Mouse (Mus musculus) stomach, postnatal 0 days (tissue): ENCODE data around the gene Olfr777. TPM values are rescaled to one million over a fixed set of nuclear protein-coding genes. Genes with fewer than 3 reads are reported as not detected.

Experiments used
- ATAC-seq: fragments of 200-750 bp; cut with Nextera tagmentation; 2 replicates; pipeline ENCODE4 v1.8.0; 2017; ENCODE audit not compliant: low FRiP score, low TSS enrichment
- DNase-seq: peaks from one replicate; pipeline ENCODE4 v3.0.0-alpha.2; 2016; ENCODE audit warnings: low spot score
- H3K27ac ChIP-seq: fragments of 300-500 bp; sonication (generic); replicated peaks from 2 replicates; pipeline ENCODE4 v1.5.1; 2014; ENCODE audit warnings: mild to moderate bottlenecking, control low read depth
- H3K27me3 ChIP-seq: fragments of 300-500 bp; sonication (generic); 2 replicates; pipeline ENCODE4 v1.6.1; 2014; ENCODE audit warnings: low read length; ENCODE audit not compliant: control insufficient read depth, insufficient read depth
- H3K36me3 ChIP-seq: fragments of 300-500 bp; sonication (generic); 2 replicates; pipeline ENCODE4 v1.6.1; 2014; ENCODE audit warnings: low read length, mixed read lengths; ENCODE audit not compliant: control insufficient read depth, insufficient read depth
- H3K4me1 ChIP-seq: fragments of 300-500 bp; sonication (generic); replicated peaks from 2 replicates; pipeline ENCODE4 v1.6.1; 2014; ENCODE audit warnings: antibody characterized with exemption; ENCODE audit not compliant: control insufficient read depth, insufficient read depth
- H3K4me2 ChIP-seq: fragments of 300-500 bp; sonication (generic); replicated peaks from 2 replicates; pipeline ENCODE4 v1.6.1; 2014; ENCODE audit warnings: low read depth, mild to moderate bottlenecking, control low read depth, moderate library complexity
- H3K4me3 ChIP-seq: fragments of 300-500 bp; sonication (generic); 2 replicates; pipeline ENCODE4 v1.5.1; 2014; ENCODE audit warnings: low read depth, low read length, control low read depth
- H3K9ac ChIP-seq: fragments of 300-500 bp; sonication (generic); 2 replicates; pipeline ENCODE4 v1.6.1; 2014; ENCODE audit warnings: mild to moderate bottlenecking, low read length, control low read depth, mixed read lengths
- H3K9me3 ChIP-seq: fragments of 300-500 bp; sonication (generic); 2 replicates; pipeline ENCODE4 v1.6.1; 2016; ENCODE audit warnings: low read length; ENCODE audit not compliant: control insufficient read depth
- CTCF ChIP-seq: IDR thresholded peaks from 2 replicates; pipeline ENCODE4 v1.5.1; 2016; ENCODE audit warnings: antibody characterized with exemption, low read depth, mild to moderate bottlenecking, moderate library complexity
- EP300 ChIP-seq: optimal IDR thresholded peaks from 2 replicates; pipeline ENCODE3; 2016; ENCODE audit warnings: antibody characterized with exemption
- WGBS: fragments of 180-500 bp; shearing (Covaris S2); extraction: QIAGEN DNeasy Blood & Tissue Kit; methylation state at CpG from one replicate; pipeline ENCODE4 v1.1.7; 2014; 5-methylcytosine and 5-hydroxymethylcytosine counted together
- polyA plus RNA-seq: library from polyadenylated mRNA; unstranded; fragments of >200 nt; fragmentation: Nextera tagmentation; extraction: Ambion mirVana; gene quantifications from 2 replicates; pipeline ENCODE4 v1.2.1, GENCODE M21; 2015

The Olfr777 gene
- polyA plus RNA-seq, 1 experiment from 2014 or later = not detected

DNA sequence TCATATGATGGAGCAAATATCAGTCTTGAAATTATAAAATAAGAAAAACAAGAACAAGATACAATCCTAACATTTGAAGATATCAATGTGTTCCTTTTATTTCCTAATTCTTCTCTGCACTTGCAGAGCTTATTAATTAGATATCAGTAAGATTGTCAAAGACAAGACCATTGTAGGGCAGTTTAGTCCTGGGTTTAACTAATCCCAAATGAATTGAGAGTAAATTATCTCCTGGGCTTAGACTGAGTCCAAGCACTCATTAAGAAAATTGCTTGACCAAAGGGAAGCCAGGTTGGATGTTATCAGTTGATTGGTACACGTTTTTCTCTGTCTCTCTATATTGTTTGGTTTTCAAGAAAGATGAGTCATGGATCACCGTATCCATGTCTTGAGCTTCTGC lies 35.4 kb downstream of the Olfr777 start, which contains the start of gene Olfr774:
Gene Olfr774 (plus strand): TSS at position 301 of the 400 bp plus-strand sequence.
- Histone ChIP-seq H3K36me3 (no peaks in the 10 kb centered on the region), H3K4me2 (no peak within 1 kb of the TSS), H3K9ac (no peak within 1 kb of the TSS), H3K27me3 (no peaks in the 10 kb centered on the region), H3K9me3 (no peaks in the 10 kb centered on the region), H3K4me3 (no peak within 1 kb of the TSS), H3K4me1 (no peaks in the 10 kb centered on the region), H3K27ac (no peak within 1 kb of the TSS)
- WGBS = 65% methylated on average over 2 of the region's 2 CpGs
- ATAC-seq (no peak), DNase-seq (no peak)
- TF ChIP-seq EP300 (no peak), CTCF (no peak)

DNA sequence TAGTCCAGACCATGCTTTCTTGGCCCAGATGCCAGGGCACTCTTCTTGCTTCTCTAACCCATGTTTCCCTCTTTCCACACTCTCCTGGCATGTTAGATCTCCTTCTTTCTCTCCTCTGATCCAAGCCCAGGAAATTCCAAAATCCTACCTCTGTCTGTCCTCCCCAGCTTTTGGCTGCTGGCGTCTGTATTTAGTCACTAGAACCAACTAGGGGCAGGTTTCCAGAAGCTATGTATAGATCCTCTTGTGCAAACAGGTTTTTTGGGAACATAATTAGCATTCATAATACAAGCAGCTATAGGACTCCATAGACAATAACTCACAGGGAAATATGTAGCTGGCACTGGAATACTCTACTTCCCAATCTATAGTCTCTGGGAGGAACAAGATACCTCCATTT lies 40.5 kb downstream of the Olfr777 start:
- WGBS = 65% methylated on average over 1 of the region's 1 CpGs
- Histone ChIP-seq H3K36me3 (no peaks in the 10 kb centered on the region), H3K4me3 (no peak overlapping the region), H3K9ac (no peak overlapping the region), H3K27ac (no peak overlapping the region), H3K4me1 (no peaks in the 10 kb centered on the region), H3K9me3 (no peaks in the 10 kb centered on the region), H3K4me2 (no peak overlapping the region), H3K27me3 (no peaks in the 10 kb centered on the region)
- DNase-seq (no peak), ATAC-seq (no peak)
- TF ChIP-seq EP300 = no peak
- no peak for TF ChIP-seq CTCF

Other genes starting within 250 kb of the Olfr777 start
- not detected in 2 replicates for gene Olfr764-ps1, start 231.6 kb downstream of the Olfr777 start, polyA plus RNA-seq
- gene Olfr765, start 221.5 kb downstream of the Olfr777 start, polyA plus RNA-seq = not detected in 2 replicates
- not detected in 2 replicates for gene Olfr766-ps1, start 202.5 kb downstream of the Olfr777 start, polyA plus RNA-seq
- not detected in 2 replicates for gene Olfr767, start 188.6 kb downstream of the Olfr777 start, polyA plus RNA-seq
- gene Olfr768, start 172.1 kb downstream of the Olfr777 start, polyA plus RNA-seq = not detected in 2 replicates
- gene Olfr769, start 153.6 kb downstream of the Olfr777 start, polyA plus RNA-seq = not detected in 2 replicates
- gene Olfr770, start 132.5 kb downstream of the Olfr777 start, polyA plus RNA-seq = not detected in 2 replicates
- not detected in 2 replicates for gene Olfr771, start 106.7 kb downstream of the Olfr777 start, polyA plus RNA-seq
- not detected in 2 replicates for gene Olfr772, start 93.6 kb downstream of the Olfr777 start, polyA plus RNA-seq
- not detected in 2 replicates for gene Olfr773, start 84.1 kb downstream of the Olfr777 start, polyA plus RNA-seq
- gene Olfr774, start 35.3 kb downstream of the Olfr777 start, polyA plus RNA-seq = not detected in 2 replicates
- not detected in 2 replicates for gene Olfr775, start 23.1 kb downstream of the Olfr777 start, polyA plus RNA-seq
- gene Olfr776, start 12.4 kb downstream of the Olfr777 start, polyA plus RNA-seq = not detected in 2 replicates
- gene Olfr780, start 46.6 kb upstream of the Olfr777 start, polyA plus RNA-seq = not detected in 2 replicates
- gene Olfr781, start 57.4 kb upstream of the Olfr777 start, polyA plus RNA-seq = not detected in 2 replicates
- gene Olfr782, start 77.4 kb upstream of the Olfr777 start, polyA plus RNA-seq = not detected in 2 replicates
- gene Olfr784, start 112.6 kb upstream of the Olfr777 start, polyA plus RNA-seq = 0.04 TPM in 1 of 2 replicates, not detected in the other
- not detected in 2 replicates for gene Olfr785, start 133.9 kb upstream of the Olfr777 start, polyA plus RNA-seq
- gene Olfr786, start 155.8 kb upstream of the Olfr777 start, polyA plus RNA-seq = 0.06 TPM in 1 of 2 replicates, not detected in the other
- not detected in 2 replicates for gene Olfr787, start 190.4 kb upstream of the Olfr777 start, polyA plus RNA-seq
- gene Olfr788, start 199.5 kb upstream of the Olfr777 start, polyA plus RNA-seq = not detected in 2 replicates
- gene Olfr789, start 213.3 kb upstream of the Olfr777 start, polyA plus RNA-seq = not detected in 2 replicates
- gene Olfr790, start 227.0 kb upstream of the Olfr777 start, polyA plus RNA-seq = not detected in 2 replicates